Mouse (Mus musculus) forelimb bud, embryonic 11.5 days (tissue): ENCODE data around the gene Vmn1r223.
A peak's percentile ranks its signal among the peaks of the same experiment; 100 is the strongest.
"Not testable (repeated sequence)": the region's sequence is repeated elsewhere in the genome, so short reads cannot be mapped to it uniquely, and the experiment has no call there.

Source experiments
- DNase-seq: peaks from one replicate; pipeline ENCODE4 v3.0.0-alpha.2; 2012; ENCODE audit warnings: low read depth, low spot score

Gene Vmn1r223

GRCm38 (mm10) chr13:23246834-23247233 is at the start of gene Vmn1r223:
Vmn1r223 (plus strand) TSS chr13:23247134.
- not testable (repeated sequence) for DNase-seq

GRCm38 (mm10) chr13:23203885-23204284 is 43.0 kb upstream of the Vmn1r223 start:
- not testable (repeated sequence) for DNase-seq

- DNase-seq, result not testable (repeated sequence)
These were observed 33.1 kb upstream of the Vmn1r223 start, which contains the start of gene Vmn1r221 for GRCm38 (mm10) chr13:23213827-23214226. Vmn1r221 (plus strand) TSS chr13:23214127.

- not testable (repeated sequence) for DNase-seq
These were observed 11.1 kb upstream of the Vmn1r223 start, which contains the start of gene Vmn1r222 for GRCm38 (mm10) chr13:23235847-23236246. Vmn1r222 (minus strand) TSS chr13:23235947.

GRCm38 (mm10) chr13:23258546-23259048 is 11.7 kb downstream of the Vmn1r223 start:
- DNase-seq, result no peak

- not testable (repeated sequence) for DNase-seq
These were observed 21.7 kb downstream of the Vmn1r223 start for GRCm38 (mm10) chr13:23268606-23269005.

GRCm38 (mm10) chr13:23269127-23269526 is 22.2 kb downstream of the Vmn1r223 start:
- DNase-seq, result not testable (repeated sequence)

GRCm38 (mm10) chr13:23269681-23270080 is 22.7 kb downstream of the Vmn1r223 start:
- DNase-seq, result no peak

GRCm38 (mm10) chr13:23270321-23271101 is 23.6 kb downstream of the Vmn1r223 start:
- peak; percentile 68 for DNase-seq

GRCm38 (mm10) chr13:23279576-23279975 is 32.6 kb downstream of the Vmn1r223 start:
- no peak for DNase-seq

GRCm38 (mm10) chr13:23279992-23280391 is 33.1 kb downstream of the Vmn1r223 start:
- no peak for DNase-seq

- DNase-seq, result peak; percentile 65
These were observed 38.4 kb downstream of the Vmn1r223 start for GRCm38 (mm10) chr13:23285191-23285920.

GRCm38 (mm10) chr13:23285921-23286720 is 39.2 kb downstream of the Vmn1r223 start:
- DNase-seq, result peak; percentile 50

GRCm38 (mm10) chr13:23286721-23287362 is 39.9 kb downstream of the Vmn1r223 start:
- DNase-seq, result peak; percentile 35

- DNase-seq, result peak; percentile 35
These were observed 50.8 kb downstream of the Vmn1r223 start for GRCm38 (mm10) chr13:23297737-23298136.

- DNase-seq, result peak; percentile 78
These were observed 51.7 kb downstream of the Vmn1r223 start for GRCm38 (mm10) chr13:23298445-23299232.

GRCm38 (mm10) chr13:23299276-23299998 is 52.5 kb downstream of the Vmn1r223 start:
- DNase-seq, result peak; percentile 39

- peak; percentile 88 for DNase-seq
These were observed 53.0 kb downstream of the Vmn1r223 start for GRCm38 (mm10) chr13:23299999-23300341.
